Mouse (Mus musculus) ES-E14 (cell line): ENCODE results near the gene Zfp821. TPM values are rescaled to one million over a fixed set of nuclear protein-coding genes. Genes with fewer than 3 reads are reported as not detected.

Experiments used
- DNase-seq: peaks from one replicate; pipeline ENCODE4 v3.0.0-alpha.2; 2013; ENCODE audit warnings: low read depth, low spot score
- H3K27ac ChIP-seq: 2 replicates; pipeline ENCODE4 v1.5.1; 2012; ENCODE audit warnings: low read depth, mild to moderate bottlenecking, low read length, moderate library complexity, mixed read lengths; ENCODE audit not compliant: poor library complexity, insufficient read depth, severe bottlenecking
- H3K36me3 ChIP-seq: 2 replicates; pipeline ENCODE4 v1.6.1; 2012; ENCODE audit warnings: mild to moderate bottlenecking, low read length, moderate library complexity, mixed read lengths; ENCODE audit not compliant: control insufficient read depth, poor library complexity, insufficient read depth, severe bottlenecking
- H3K4me1 ChIP-seq, 2 experiments: fragments of 150-350 bp in 1 of 2; sonication (generic) in 1 of 2; 2 replicates each; pipeline ENCODE4 v1.6.1; 2012; ENCODE audit warnings: low read length in 2 of 2, mild to moderate bottlenecking in 1 of 2, mixed read lengths in 1 of 2; ENCODE audit not compliant: control insufficient read depth in 2 of 2, insufficient read depth in 2 of 2, poor library complexity in 1 of 2
- H3K4me3 ChIP-seq, 2 experiments: fragments of 150-350 bp in 1 of 2; sonication (generic) in 1 of 2; 2 replicates each; pipeline ENCODE4 v1.5.1; 2012; ENCODE audit warnings: low read length in 2 of 2, low read depth in 1 of 2, mild to moderate bottlenecking in 1 of 2, mixed read lengths in 1 of 2; ENCODE audit not compliant: insufficient read depth in 1 of 2, poor library complexity in 1 of 2, severe bottlenecking in 1 of 2
- H3K9ac ChIP-seq: 2 replicates; pipeline ENCODE4 v1.6.1; 2012; ENCODE audit warnings: low read depth, mild to moderate bottlenecking, low read length, mixed read lengths; ENCODE audit not compliant: poor library complexity, insufficient read depth, severe bottlenecking
- H3K9me3 ChIP-seq: fragments of 150-350 bp; sonication (generic); 2 replicates; pipeline ENCODE4 v1.6.1; 2012; ENCODE audit warnings: low read depth, mild to moderate bottlenecking, low read length; ENCODE audit not compliant: control insufficient read depth, insufficient read depth
- CHD2 ChIP-seq: IDR thresholded peaks from 2 replicates; pipeline ENCODE4 v1.6.1; 2014; ENCODE audit warnings: mild to moderate bottlenecking, low read depth, low read length, inconsistent platforms
- HCFC1 ChIP-seq: IDR thresholded peaks from 2 replicates; pipeline ENCODE4 v1.6.1; 2012; ENCODE audit warnings: low read length, inconsistent platforms, borderline replicate concordance; ENCODE audit not compliant: insufficient read depth
- MAFK ChIP-seq: IDR thresholded peaks from 2 replicates; pipeline ENCODE4 v1.6.1; 2014; ENCODE audit warnings: mild to moderate bottlenecking, low read depth, low read length, inconsistent platforms; ENCODE audit not compliant: insufficient read depth
- ZC3H11A ChIP-seq: IDR thresholded peaks from 2 replicates; pipeline ENCODE4 v1.6.1; 2012; ENCODE audit warnings: low read depth, mild to moderate bottlenecking, inconsistent platforms, low read length, borderline replicate concordance
- ZNF384 ChIP-seq: IDR thresholded peaks from 2 replicates; pipeline ENCODE4 v1.6.1; 2012; ENCODE audit warnings: low read depth, low read length, inconsistent platforms
- in situ Hi-C, 2 experiments: fragments of 600-800 bp; cut with MboI; formaldehyde crosslinking; loops; one replicate each; pipeline ENCODE4 v1.15.1; 2025; ENCODE audit warnings: low sequenced_read_pairs in 2 of 2, inconsistent platforms in 1 of 2; ENCODE audit not compliant: unreplicated experiment in 2 of 2
- total RNA-seq: library from RNA; depleted of rRNA; stranded (reverse); fragments of 300-350 nt; gene quantifications from 2 replicates; pipeline ENCODE4 v1.2.3, GENCODE M21; 2012

Gene Zfp821
- total RNA-seq, 1 experiment = 8.7 TPM

- H3K27ac ChIP-seq = no peak overlapping the region
- TF ChIP-seq MAFK = no peak
- TF ChIP-seq HCFC1 = no peak
- TF ChIP-seq ZC3H11A = no peak
- no peak for TF ChIP-seq CHD2
- no peak for TF ChIP-seq ZNF384
- in situ Hi-C loops = no loop called here
- no peaks in the 10 kb centered on the region for H3K9me3 ChIP-seq
- no peak for DNase-seq
- H3K36me3 ChIP-seq = peaks cover 10% of the 10 kb centered on the region
- H3K4me1 ChIP-seq = no peaks in the 10 kb centered on the region
- no peak overlapping the region for H3K9ac ChIP-seq
- H3K4me3 ChIP-seq = no peak overlapping the region
Measured at GRCm38 (mm10) chr8:109714961-109715360, 9.6 kb downstream of the Zfp821 start.

GRCm38 (mm10) chr8:109725106-109725505, 19.8 kb downstream of the Zfp821 start:
- H3K36me3 ChIP-seq = peaks cover 19% of the 10 kb centered on the region
- DNase-seq = no peak
- no peak overlapping the region for H3K27ac ChIP-seq
- TF ChIP-seq CHD2 = no peak
- TF ChIP-seq ZC3H11A = no peak
- TF ChIP-seq HCFC1 = no peak
- TF ChIP-seq ZNF384 = no peak
- TF ChIP-seq MAFK = no peak
- no peak overlapping the region for H3K9ac ChIP-seq
- H3K9me3 ChIP-seq = no peaks in the 10 kb centered on the region
- in situ Hi-C loops = no loop called here
- no peak overlapping the region for H3K4me3 ChIP-seq
- no peaks in the 10 kb centered on the region for H3K4me1 ChIP-seq

- no peak for TF ChIP-seq CHD2
- no peak for TF ChIP-seq ZNF384
- no peak for TF ChIP-seq ZC3H11A
- no peak for TF ChIP-seq HCFC1
- no peak for TF ChIP-seq MAFK
- no peak overlapping the region for H3K9ac ChIP-seq
- H3K4me3 ChIP-seq = no peak overlapping the region
- H3K4me1 ChIP-seq = no peaks in the 10 kb centered on the region
- H3K36me3 ChIP-seq = peaks cover 11% of the 10 kb centered on the region; the same call in 1 of the 2 replicates
- in situ Hi-C loops = no loop called here
- no peak overlapping the region for H3K27ac ChIP-seq
- no peaks in the 10 kb centered on the region for H3K9me3 ChIP-seq
- no peak for DNase-seq
Measured at GRCm38 (mm10) chr8:109731012-109731411, 25.7 kb downstream of the Zfp821 start.

- TF ChIP-seq MAFK (no peak), ZNF384 (no peak)
- H3K36me3 ChIP-seq = peaks cover 9% of the 10 kb centered on the region; the same call in 1 of the 2 replicates
Measured at GRCm38 (mm10) chr8:109734018-109734417, 28.7 kb downstream of the Zfp821 start.

DNA sequence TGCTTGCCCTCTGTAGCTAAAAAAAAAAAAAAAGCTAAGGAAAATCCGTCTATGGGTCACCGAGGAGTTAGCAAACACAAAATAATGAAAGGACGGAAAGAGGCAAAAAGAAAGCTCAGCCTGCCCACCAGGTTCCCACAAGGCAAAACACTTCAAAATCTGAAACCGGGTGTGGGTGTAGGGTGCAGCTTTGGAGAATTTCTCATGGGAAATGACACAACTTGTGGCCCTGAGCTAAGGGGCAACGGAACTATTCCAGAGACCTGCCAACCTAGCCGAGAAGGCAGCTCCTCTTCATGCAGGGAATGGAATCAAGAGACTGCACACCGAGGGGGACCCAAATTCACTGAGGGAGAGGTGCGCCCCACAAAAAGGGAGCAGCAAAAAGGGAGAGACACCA, 31.5 kb downstream of the Zfp821 start:
- Histone ChIP-seq H3K9me3 (0 out of 2 replicates have a peak, but pooled peaks cover 2% of the 10 kb centered on the region), H3K4me1 (peaks cover 0 to 3% of the 10 kb centered on the region in 2 experiments; a peak in 1 of 4 replicates), H3K4me3 (peak overlapping the region; percentile 86 to 98), H3K9ac (peak overlapping the region; percentile 97), H3K27ac (no peak overlapping the region; the same call in 1 of the 2 replicates), H3K36me3 (peaks cover 9% of the 10 kb centered on the region; the same call in 1 of the 2 replicates)
- in situ Hi-C loops = no loop called here
- TF ChIP-seq ZC3H11A = no peak
- no peak for TF ChIP-seq CHD2
- TF ChIP-seq ZNF384 = no peak
- no peak for TF ChIP-seq MAFK
- DNase-seq = no peak

More at GRCm38 (mm10) chr8:109734018-109734417, 28.7 kb downstream of the Zfp821 start:
- in situ Hi-C loops = no loop called here
- no peak for DNase-seq
- Histone ChIP-seq H3K9me3 (0 out of 2 replicates have a peak, but pooled peaks cover 2% of the 10 kb centered on the region), H3K4me3 (no peak overlapping the region), H3K27ac (no peak overlapping the region), H3K4me1 (peaks cover 0 to 3% of the 10 kb centered on the region in 2 experiments; a peak in 1 of 4 replicates), H3K9ac (no peak overlapping the region)
